Mouse (Mus musculus): ENCODE results near the gene Lpcat1. TPM values are rescaled to one million over a fixed set of nuclear protein-coding genes. Genes with fewer than 3 reads are reported as not detected.

Gene Lpcat1
- total RNA-seq, 1 experiment: 105 TPM

DNA sequence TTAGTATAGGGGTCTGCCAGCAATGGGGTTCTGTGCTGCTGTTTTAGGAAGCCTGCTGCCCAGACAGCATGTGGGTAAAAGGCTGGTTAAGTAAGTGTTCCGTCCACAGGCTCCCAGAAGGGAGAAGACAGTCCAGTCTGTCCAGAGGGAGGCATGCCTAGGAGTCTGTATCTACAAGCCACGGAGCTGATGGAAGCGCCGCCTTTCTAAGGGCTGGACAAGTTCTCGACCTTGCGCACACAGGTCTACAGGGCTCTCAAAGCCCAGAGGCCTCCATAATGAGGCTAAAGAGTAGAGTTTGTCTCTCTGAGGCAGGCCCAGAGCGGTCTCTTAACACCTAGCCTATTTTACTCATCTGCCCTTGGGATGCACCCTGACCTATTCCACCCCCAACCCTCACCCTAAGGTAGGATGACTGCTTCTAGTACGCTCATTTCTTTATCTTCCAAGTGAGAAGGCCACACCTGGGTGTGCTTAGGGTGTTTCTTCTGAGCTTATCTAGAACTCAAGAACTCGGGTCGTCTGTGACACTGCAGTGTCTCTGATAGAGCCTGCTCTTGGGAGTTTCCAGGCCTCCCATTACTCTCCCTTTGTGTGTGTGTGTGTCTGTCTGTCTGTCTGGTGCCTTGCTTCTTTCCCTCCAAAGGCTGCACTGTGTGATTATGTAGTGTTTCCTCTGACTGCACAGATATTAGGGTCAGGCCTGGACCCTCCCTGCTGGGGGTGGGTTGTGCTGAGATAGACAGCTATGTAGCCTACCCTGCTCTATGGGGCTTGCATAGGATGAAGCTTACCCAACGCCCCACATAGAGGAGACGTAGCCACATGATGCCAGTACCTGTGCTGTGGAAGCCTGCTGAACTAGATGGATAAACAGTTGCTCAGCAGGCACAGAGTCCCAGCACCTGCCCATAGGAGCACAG is 8.3 kb downstream of the Lpcat1 start:
- Histone ChIP-seq H3K9me3 (ENCODE audit: control insufficient read depth, insufficient read depth, low read depth, low read length) (no peaks in the 10 kb centered on the region), H3K9ac (ENCODE audit: insufficient read depth, low read depth, low read length, poor library complexity, severe bottlenecking) (no peak overlapping the region), H3K4me3 (ENCODE audit: insufficient read depth in 1 of 2, low read depth in 1 of 2, low read length in 2 of 2, poor library complexity in 1 of 2, severe bottlenecking in 1 of 2) (no peak overlapping the region), H3K36me3 (ENCODE audit: control insufficient read depth, insufficient read depth, low read length, poor library complexity, severe bottlenecking) (peaks cover 2% of the 10 kb centered on the region; the same call in 1 of the 2 replicates), H3K4me1 (ENCODE audit: control insufficient read depth in 2 of 2, insufficient read depth in 2 of 2, low read length in 2 of 2, poor library complexity in 1 of 2) (peaks cover 0 to 6% of the 10 kb centered on the region in 2 experiments; a peak in 1 of 4 replicates), H3K27ac (ENCODE audit: insufficient read depth, low read depth, low read length, poor library complexity, severe bottlenecking) (no peak overlapping the region)
- no peak for DNase-seq (ENCODE audit: low read depth, low spot score)
- no peak for TF ChIP-seq ZC3H11A (IDR thresholded peaks at IDR 0.05; ENCODE audit: borderline replicate concordance, low read depth, low read length)
- no peak for TF ChIP-seq HCFC1 (IDR thresholded peaks at IDR 0.05; ENCODE audit: borderline replicate concordance, insufficient read depth, low read length)
- TF ChIP-seq ZNF384 (IDR thresholded peaks at IDR 0.05; ENCODE audit: low read depth, low read length): no peak
- no peak for TF ChIP-seq MAFK (IDR thresholded peaks at IDR 0.05; ENCODE audit: insufficient read depth, low read depth, low read length)
- in situ Hi-C loops (cut with MboI; ENCODE audit: low sequenced_read_pairs in 2 of 2, unreplicated experiment in 2 of 2): no loop called here

DNA sequence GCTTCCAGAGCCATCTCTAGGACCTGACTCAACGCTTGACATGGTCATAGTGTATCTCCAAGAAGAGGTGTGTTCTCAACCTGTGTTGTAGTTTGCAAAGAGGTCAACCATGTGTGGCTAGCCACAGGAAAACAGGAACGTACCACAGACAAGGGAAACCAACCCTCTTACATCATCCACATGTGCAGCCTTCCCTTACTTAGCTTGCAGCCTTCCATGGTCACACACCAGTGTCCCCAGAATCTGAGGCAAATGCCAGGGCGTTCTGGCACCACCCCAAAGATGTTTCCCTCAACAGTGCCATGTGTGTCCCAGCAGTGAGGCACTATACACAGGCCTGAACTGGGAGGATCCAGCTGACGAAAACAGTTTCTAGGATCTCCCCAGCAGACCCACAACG is 9.3 kb downstream of the Lpcat1 start:
- TF ChIP-seq CHD2 (IDR thresholded peaks at IDR 0.05; ENCODE audit: low read depth, low read length) (no peak), HCFC1 (IDR thresholded peaks at IDR 0.05; ENCODE audit: borderline replicate concordance, insufficient read depth, low read length) (no peak), ZC3H11A (IDR thresholded peaks at IDR 0.05; ENCODE audit: borderline replicate concordance, low read depth, low read length) (no peak), ZNF384 (IDR thresholded peaks at IDR 0.05; ENCODE audit: low read depth, low read length) (no peak), MAFK (IDR thresholded peaks at IDR 0.05; ENCODE audit: insufficient read depth, low read depth, low read length) (no peak)
- Histone ChIP-seq H3K36me3 (ENCODE audit: control insufficient read depth, insufficient read depth, low read length, poor library complexity, severe bottlenecking) (peaks cover 2% of the 10 kb centered on the region; the same call in 1 of the 2 replicates), H3K4me3 (ENCODE audit: insufficient read depth in 1 of 2, low read depth in 1 of 2, low read length in 2 of 2, poor library complexity in 1 of 2, severe bottlenecking in 1 of 2) (no peak overlapping the region), H3K9me3 (ENCODE audit: control insufficient read depth, insufficient read depth, low read depth, low read length) (no peaks in the 10 kb centered on the region), H3K4me1 (ENCODE audit: control insufficient read depth in 2 of 2, insufficient read depth in 2 of 2, low read length in 2 of 2, poor library complexity in 1 of 2) (peaks cover 0 to 6% of the 10 kb centered on the region in 2 experiments; a peak in 1 of 4 replicates), H3K9ac (ENCODE audit: insufficient read depth, low read depth, low read length, poor library complexity, severe bottlenecking) (no peak overlapping the region), H3K27ac (ENCODE audit: insufficient read depth, low read depth, low read length, poor library complexity, severe bottlenecking) (no peak overlapping the region)
- no peak for DNase-seq (ENCODE audit: low read depth, low spot score)
- in situ Hi-C loops (cut with MboI; ENCODE audit: low sequenced_read_pairs in 2 of 2, unreplicated experiment in 2 of 2): no loop called here

DNA sequence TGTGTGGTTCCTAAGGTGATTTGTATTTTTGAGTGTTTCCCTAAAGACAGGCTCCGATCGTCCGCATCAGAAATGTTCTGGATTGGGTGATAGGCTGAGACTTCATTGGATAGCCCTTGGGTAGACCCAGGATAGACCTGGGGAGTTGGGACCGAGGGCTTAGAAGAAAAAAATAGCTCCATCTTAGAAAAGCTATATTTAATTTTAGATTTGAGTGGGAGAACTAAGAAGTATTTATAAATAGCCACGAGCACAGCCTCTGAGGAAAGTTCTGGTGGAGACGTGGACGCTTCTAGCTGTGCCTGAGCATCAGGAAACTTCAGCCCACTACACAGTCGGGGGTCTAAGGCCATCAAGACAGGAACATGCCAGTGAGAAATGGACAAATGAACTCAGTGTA is 9.8 kb downstream of the Lpcat1 start:
- TF ChIP-seq CHD2 (IDR thresholded peaks at IDR 0.05; ENCODE audit: low read depth, low read length) (no peak), HCFC1 (IDR thresholded peaks at IDR 0.05; ENCODE audit: borderline replicate concordance, insufficient read depth, low read length) (no peak), ZC3H11A (IDR thresholded peaks at IDR 0.05; ENCODE audit: borderline replicate concordance, low read depth, low read length) (no peak), MAFK (IDR thresholded peaks at IDR 0.05; ENCODE audit: insufficient read depth, low read depth, low read length) (no peak), ZNF384 (IDR thresholded peaks at IDR 0.05; ENCODE audit: low read depth, low read length) (no peak)
- H3K27ac ChIP-seq (ENCODE audit: insufficient read depth, low read depth, low read length, poor library complexity, severe bottlenecking): no peak overlapping the region

DNA sequence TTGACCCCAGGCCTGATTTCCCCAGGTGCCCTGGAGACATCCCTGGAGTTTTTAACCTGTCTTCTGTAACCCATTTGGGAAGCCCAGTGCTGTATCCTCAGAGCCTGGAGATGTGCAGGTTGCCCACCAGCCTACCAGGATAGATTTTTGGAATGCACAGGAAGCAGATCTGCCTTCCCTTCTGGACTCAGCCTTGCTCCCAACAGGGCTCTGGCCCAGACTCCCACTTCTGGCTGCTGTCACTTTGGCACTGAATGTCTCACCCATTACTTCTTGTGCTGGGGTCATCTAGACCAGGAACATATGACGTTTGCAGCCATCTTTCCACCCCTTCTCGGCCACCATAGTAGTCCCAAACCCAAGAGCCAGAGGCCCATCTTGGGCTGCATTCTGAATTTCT is 10.8 kb downstream of the Lpcat1 start:
- Histone ChIP-seq H3K9me3 (ENCODE audit: control insufficient read depth, insufficient read depth, low read depth, low read length) (no peaks in the 10 kb centered on the region), H3K9ac (ENCODE audit: insufficient read depth, low read depth, low read length, poor library complexity, severe bottlenecking) (no peak overlapping the region), H3K4me1 (ENCODE audit: control insufficient read depth in 2 of 2, insufficient read depth in 2 of 2, low read length in 2 of 2, poor library complexity in 1 of 2) (peaks cover 0 to 6% of the 10 kb centered on the region in 2 experiments; a peak in 1 of 4 replicates), H3K27ac (ENCODE audit: insufficient read depth, low read depth, low read length, poor library complexity, severe bottlenecking) (no peak overlapping the region), H3K36me3 (ENCODE audit: control insufficient read depth, insufficient read depth, low read length, poor library complexity, severe bottlenecking) (peaks cover 2% of the 10 kb centered on the region; the same call in 1 of the 2 replicates), H3K4me3 (ENCODE audit: insufficient read depth in 1 of 2, low read depth in 1 of 2, low read length in 2 of 2, poor library complexity in 1 of 2, severe bottlenecking in 1 of 2) (no peak overlapping the region)
- TF ChIP-seq ZNF384 (IDR thresholded peaks at IDR 0.05; ENCODE audit: low read depth, low read length) (no peak), ZC3H11A (IDR thresholded peaks at IDR 0.05; ENCODE audit: borderline replicate concordance, low read depth, low read length) (no peak), CHD2 (IDR thresholded peaks at IDR 0.05; ENCODE audit: low read depth, low read length) (no peak), MAFK (IDR thresholded peaks at IDR 0.05; ENCODE audit: insufficient read depth, low read depth, low read length) (no peak), HCFC1 (IDR thresholded peaks at IDR 0.05; ENCODE audit: borderline replicate concordance, insufficient read depth, low read length) (no peak)
- in situ Hi-C loops (cut with MboI; ENCODE audit: low sequenced_read_pairs in 2 of 2, unreplicated experiment in 2 of 2): no loop called here
- DNase-seq (ENCODE audit: low read depth, low spot score): no peak

More for the DNA sequence above, 9.8 kb downstream of the Lpcat1 start:
- H3K9me3 ChIP-seq (ENCODE audit: control insufficient read depth, insufficient read depth, low read depth, low read length): no peaks in the 10 kb centered on the region
- in situ Hi-C loops (cut with MboI; ENCODE audit: low sequenced_read_pairs in 2 of 2, unreplicated experiment in 2 of 2): no loop called here
- H3K36me3 ChIP-seq (ENCODE audit: control insufficient read depth, insufficient read depth, low read length, poor library complexity, severe bottlenecking): peaks cover 2% of the 10 kb centered on the region; the same call in 1 of the 2 replicates
- peaks cover 0 to 6% of the 10 kb centered on the region in 2 experiments; a peak in 1 of 4 replicates for H3K4me1 ChIP-seq (ENCODE audit: control insufficient read depth in 2 of 2, insufficient read depth in 2 of 2, low read length in 2 of 2, poor library complexity in 1 of 2)
- H3K4me3 ChIP-seq (ENCODE audit: insufficient read depth in 1 of 2, low read depth in 1 of 2, low read length in 2 of 2, poor library complexity in 1 of 2, severe bottlenecking in 1 of 2): no peak overlapping the region
- DNase-seq (ENCODE audit: low read depth, low spot score): no peak
- no peak overlapping the region for H3K9ac ChIP-seq (ENCODE audit: insufficient read depth, low read depth, low read length, poor library complexity, severe bottlenecking)

Data from ES-E14 (cell line).